In genomic region chr7:112720989-112721337, GRCm38 (mm10) we compare ENCODE assay signal across 7 mouse cellular contexts. TPM values are rescaled to one million over a fixed set of nuclear protein-coding genes. Genes with fewer than 3 reads are reported as not detected.
DNase-seq lines count a peak whose midpoint lies in the region; ATAC-seq and TF ChIP-seq lines count a peak whose summit lies in the region.

No protein-coding gene starts in this region.

- no peak for DNase-seq in lung, embryonic 14.5 days
- DNase-seq in lung, postnatal 36 days = no peak
- no peak for DNase-seq in limb, embryonic 11.5 days (ENCODE audit: low spot score)
- DNase-seq in adrenal gland, postnatal 36 days = no peak
- no peak for DNase-seq in thymus, postnatal 36 days

- H3K4me2 ChIP-seq in lung, embryonic 14.5 days = peak overlapping the region; percentile 61
- H3K4me2 ChIP-seq in forebrain, embryonic 15.5 days (replicated peaks) = peak overlapping the region; percentile 49
- H3K4me2 ChIP-seq in limb, embryonic 11.5 days (ENCODE audit: low read depth, severe bottlenecking) = peak overlapping the region; percentile 40; the same call in 1 of the 2 replicates
- peak overlapping the region; percentile 51; the same call in 1 of the 2 replicates for H3K4me2 ChIP-seq in stomach, embryonic 16.5 days (ENCODE audit: low read depth, low read length)

- peak; percentile 15; the same call in 1 of the 2 replicates for ATAC-seq in lung, embryonic 14.5 days (ENCODE audit: insufficient read depth)
- no peak; the same call in 1 of the 2 replicates for ATAC-seq in forebrain, embryonic 15.5 days (replicated peaks)
- no peak for ATAC-seq in limb, embryonic 11.5 days (ENCODE audit: insufficient number of reproducible peaks, low FRiP score, low TSS enrichment, low read depth)
- ATAC-seq in stomach, embryonic 16.5 days (ENCODE audit: insufficient read depth, low FRiP score) = no peak

- peak overlapping the region; percentile 27 for H3K9ac ChIP-seq in lung, embryonic 14.5 days
- peak overlapping the region; percentile 41 for H3K9ac ChIP-seq in forebrain, embryonic 15.5 days (replicated peaks)
- no peak overlapping the region for H3K9ac ChIP-seq in limb, embryonic 11.5 days (ENCODE audit: low read length)
- H3K9ac ChIP-seq in stomach, embryonic 16.5 days (ENCODE audit: low read length) = no peak overlapping the region; the same call in 1 of the 2 replicates

- H3K36me3 ChIP-seq in lung, embryonic 14.5 days (ENCODE audit: insufficient read depth) = no peaks in the 10 kb centered on the region
- no peaks in the 10 kb centered on the region for H3K36me3 ChIP-seq in forebrain, embryonic 15.5 days
- H3K36me3 ChIP-seq in limb, embryonic 11.5 days (ENCODE audit: control insufficient read depth, insufficient read depth, low read length) = no peaks in the 10 kb centered on the region
- H3K36me3 ChIP-seq in stomach, embryonic 16.5 days (ENCODE audit: control insufficient read depth, insufficient read depth, low read length) = no peaks in the 10 kb centered on the region

- no peaks in the 10 kb centered on the region for H3K9me3 ChIP-seq in lung, embryonic 14.5 days (ENCODE audit: low read depth, low read length)
- H3K9me3 ChIP-seq in forebrain, embryonic 15.5 days = no peaks in the 10 kb centered on the region
- no peaks in the 10 kb centered on the region for H3K9me3 ChIP-seq in limb, embryonic 11.5 days (ENCODE audit: control insufficient read depth, low read length)
- H3K9me3 ChIP-seq in stomach, embryonic 16.5 days (replicated peaks; ENCODE audit: control insufficient read depth, low read length) = no peaks in the 10 kb centered on the region

- H3K27me3 ChIP-seq in lung, embryonic 14.5 days (ENCODE audit: insufficient read depth, low read length) = no peaks in the 10 kb centered on the region
- no peaks in the 10 kb centered on the region for H3K27me3 ChIP-seq in forebrain, embryonic 15.5 days
- no peaks in the 10 kb centered on the region for H3K27me3 ChIP-seq in limb, embryonic 11.5 days (ENCODE audit: control insufficient read depth, insufficient read depth, low read length)
- no peaks in the 10 kb centered on the region for H3K27me3 ChIP-seq in stomach, embryonic 16.5 days (ENCODE audit: control insufficient read depth, insufficient read depth, low read length)

- TF ChIP-seq CTCF in lung, embryonic 14.5 days (IDR thresholded peaks at IDR 0.05; ENCODE audit: low read depth) = no peak

- 2% methylated on average over 4 of the region's 4 CpGs for WGBS in lung, embryonic 14.5 days
- WGBS in forebrain, embryonic 15.5 days = 7% methylated on average over 4 of the region's 4 CpGs
- WGBS in limb, embryonic 11.5 days = 8% methylated on average over 4 of the region's 4 CpGs
- WGBS in stomach, embryonic 16.5 days = 18% methylated on average over 4 of the region's 4 CpGs

- H3K4me1 ChIP-seq in lung, embryonic 14.5 days (ENCODE audit: insufficient read depth) = peaks cover 51% of the 10 kb centered on the region
- H3K4me1 ChIP-seq in forebrain, embryonic 15.5 days = peaks cover 41% of the 10 kb centered on the region
- peaks cover 38% of the 10 kb centered on the region for H3K4me1 ChIP-seq in limb, embryonic 11.5 days (ENCODE audit: control insufficient read depth, insufficient read depth, low read length)
- peaks cover 46% of the 10 kb centered on the region for H3K4me1 ChIP-seq in stomach, embryonic 16.5 days (ENCODE audit: control insufficient read depth, insufficient read depth, low read length)

- peak overlapping the region; percentile 92 for H3K27ac ChIP-seq in lung, embryonic 14.5 days (ENCODE audit: low read depth)
- H3K27ac ChIP-seq in forebrain, embryonic 15.5 days (replicated peaks) = peak overlapping the region; percentile 80
- no peak overlapping the region for H3K27ac ChIP-seq in limb, embryonic 11.5 days (replicated peaks; ENCODE audit: low read depth, low read length)
- peak overlapping the region; percentile 83 for H3K27ac ChIP-seq in stomach, embryonic 16.5 days (ENCODE audit: low read length)

- no peak overlapping the region for H3K4me3 ChIP-seq in lung, embryonic 14.5 days (ENCODE audit: low read depth, low read length)
- peak overlapping the region; percentile 27 for H3K4me3 ChIP-seq in forebrain, embryonic 15.5 days
- no peak overlapping the region for H3K4me3 ChIP-seq in limb, embryonic 11.5 days (ENCODE audit: low read depth, low read length)
- no peak overlapping the region; the same call in 1 of the 2 replicates for H3K4me3 ChIP-seq in stomach, embryonic 16.5 days (replicated peaks; ENCODE audit: low read length)

RNA-seq across cellular contexts. Expression of gene Tead1, which starts 41.8 kb away (rescaled TPM):
- polyA plus RNA-seq in lung, embryonic 14.5 days (2014; fragmentation: Nextera tagmentation; extraction: Ambion mirVana) = 26.5 and 27.6 TPM in 2 replicates
- 18.0 and 18.3 TPM in 2 replicates for polyA plus RNA-seq in forebrain, embryonic 15.5 days (2015; fragmentation: Nextera tagmentation; extraction: Ambion mirVana)
- polyA plus RNA-seq in limb, embryonic 11.5 days (2014; fragmentation: Nextera tagmentation; extraction: Ambion mirVana) = 17.8 and 18.3 TPM in 2 replicates
- 18.0 and 18.9 TPM in 2 replicates for polyA plus RNA-seq in stomach, embryonic 16.5 days (2015; fragmentation: Nextera tagmentation; extraction: Ambion mirVana)
- total RNA-seq in adrenal gland, postnatal 36 days (2021) = 100 to 1,000 TPM in 1 of 2 experiments, 10 to 100 TPM in 1; 78.8 to 119 TPM

Comparison
In these comparisons a context has a peak if more than half of its experiments do, and no peak if none do; other contexts are left out.
1. H3K9ac ChIP-seq: peak in lung, embryonic 14.5 days (single experiment) and forebrain, embryonic 15.5 days (single experiment); none in limb, embryonic 11.5 days (single experiment) and stomach, embryonic 16.5 days (single experiment).
2. Peak in every context shown above with its lines, with median percentiles within 50 percentile points of each other: H3K4me2 ChIP-seq.